Mouse (Mus musculus) right cerebral cortex, postnatal 36 days (tissue): Measurements from ENCODE around the gene St3gal4.
A peak's percentile ranks its signal among the peaks of the same experiment; 100 is the strongest.

ENCODE experiments used
- DNase-seq, 2 experiments: peaks; one replicate each; pipeline ENCODE4 v3.0.0; 2022; ENCODE audit warnings: low spot score in 2 of 2, mixed read lengths in 1 of 2

Gene St3gal4

DNA sequence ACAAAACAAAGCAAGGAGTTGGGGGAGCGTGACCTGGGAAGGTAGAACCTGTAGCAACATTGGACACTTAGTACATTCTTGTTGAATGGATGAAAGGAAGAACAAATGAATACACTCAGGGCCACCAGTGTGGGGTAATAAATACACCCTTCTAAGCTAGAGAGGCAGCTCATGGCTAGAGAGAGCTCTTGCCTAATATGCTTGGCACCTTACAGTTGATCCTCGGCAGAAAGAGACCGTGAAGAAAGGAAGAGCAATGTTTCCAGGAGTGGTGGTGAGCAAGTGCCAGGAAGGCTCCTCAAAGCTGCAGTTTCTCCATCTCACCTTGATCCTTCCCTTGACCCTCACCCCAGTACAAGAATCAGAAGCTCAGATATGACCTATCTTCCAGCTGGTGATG is 9.5 kb upstream of the St3gal4 start:
- no peak for DNase-seq

DNA sequence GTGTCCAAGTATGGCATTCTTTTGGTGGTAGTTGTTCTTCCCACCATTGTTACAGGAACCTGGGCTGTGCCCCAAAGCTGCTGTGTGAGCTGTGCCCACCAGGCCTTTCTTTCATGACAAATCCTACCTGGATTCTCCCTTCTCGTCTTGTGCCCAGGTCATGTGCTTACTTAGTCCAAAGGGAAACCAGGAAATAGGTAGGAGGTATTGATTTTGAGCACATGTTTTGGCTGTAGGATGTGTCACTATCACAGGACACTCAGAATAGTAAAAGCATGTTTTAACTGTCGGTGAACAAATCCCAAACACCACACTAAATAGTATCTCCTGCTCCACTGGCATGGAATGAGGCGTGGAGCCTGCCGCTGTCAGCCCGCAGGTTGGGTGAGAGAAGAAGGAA is 8.5 kb upstream of the St3gal4 start:
- DNase-seq = no peak

DNA sequence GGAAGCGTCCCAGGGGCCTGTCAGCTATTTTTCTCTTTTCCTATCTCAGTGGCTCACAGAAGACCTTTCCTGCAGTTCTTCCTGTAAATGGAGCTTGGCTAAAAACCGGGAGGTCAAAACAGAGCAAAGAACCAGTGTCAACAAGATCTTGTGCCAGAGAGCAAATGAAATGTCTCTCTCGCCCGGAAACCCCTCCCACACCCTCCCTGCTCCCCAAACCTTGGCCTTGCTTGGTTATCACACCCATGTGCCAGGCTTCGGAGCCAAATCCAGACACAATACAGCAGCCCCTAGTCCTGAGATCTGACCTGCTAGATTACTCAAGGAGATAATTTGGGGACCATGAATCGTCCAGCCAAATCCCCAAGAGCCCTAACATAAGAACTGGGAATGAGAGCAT is 8.1 kb upstream of the St3gal4 start:
- no peak for DNase-seq

DNA sequence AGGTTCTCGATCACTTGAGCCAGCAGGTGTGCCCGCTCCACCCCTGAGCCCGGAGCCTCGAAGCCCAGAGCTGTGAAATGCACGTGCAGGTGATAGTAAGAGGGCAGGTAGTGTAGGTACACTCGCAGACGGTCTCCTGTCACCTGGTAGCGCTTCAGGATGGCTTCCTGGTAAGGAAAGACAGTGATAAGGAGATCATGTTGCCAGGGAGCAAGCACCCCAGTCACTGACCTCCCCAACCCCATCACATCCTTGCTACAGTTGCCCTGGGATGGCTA is 5.5 kb upstream of the St3gal4 start:
- DNase-seq = no peak

DNA sequence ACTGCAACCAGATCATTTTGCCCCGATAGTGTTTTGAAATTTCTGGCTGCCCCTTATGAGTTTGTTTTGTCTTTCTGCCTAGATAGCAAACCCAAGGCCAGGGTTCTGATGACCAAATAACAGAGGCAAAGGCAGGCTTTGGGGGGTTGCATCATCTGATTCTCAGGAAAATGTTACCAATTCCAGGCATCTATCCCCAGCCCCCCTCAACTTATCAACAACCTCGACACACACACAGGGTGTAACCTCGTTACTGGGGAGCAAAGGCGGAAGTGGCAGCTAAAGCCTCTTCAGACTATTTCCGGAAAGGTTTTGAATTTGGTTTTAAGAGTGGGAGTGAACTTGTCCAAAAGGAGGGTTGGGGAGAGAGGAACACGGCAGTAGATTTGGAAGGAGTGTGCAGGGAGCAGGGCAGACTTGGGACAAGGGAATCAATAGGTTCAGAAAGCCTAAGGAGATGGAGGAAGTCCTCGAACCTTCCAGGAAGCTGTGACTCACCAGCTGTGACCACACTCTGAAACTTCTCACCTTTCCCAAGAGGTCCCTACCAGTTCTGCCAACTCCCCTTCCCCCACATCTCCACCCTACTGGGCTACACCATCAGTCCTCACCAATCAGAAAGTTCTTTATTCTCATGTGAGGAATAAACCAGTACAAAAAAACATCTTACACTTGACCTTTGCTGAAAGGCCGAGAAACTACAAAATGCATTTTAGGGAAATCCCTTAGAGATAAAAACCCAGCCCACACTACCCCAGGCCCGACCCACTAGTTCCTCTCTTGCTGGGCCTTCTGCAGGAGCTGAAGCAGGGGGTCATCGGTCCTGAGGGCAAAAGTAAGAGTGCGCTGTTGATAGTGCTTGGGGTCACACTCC is 5.0 kb upstream of the St3gal4 start:
- DNase-seq = no peak

DNA sequence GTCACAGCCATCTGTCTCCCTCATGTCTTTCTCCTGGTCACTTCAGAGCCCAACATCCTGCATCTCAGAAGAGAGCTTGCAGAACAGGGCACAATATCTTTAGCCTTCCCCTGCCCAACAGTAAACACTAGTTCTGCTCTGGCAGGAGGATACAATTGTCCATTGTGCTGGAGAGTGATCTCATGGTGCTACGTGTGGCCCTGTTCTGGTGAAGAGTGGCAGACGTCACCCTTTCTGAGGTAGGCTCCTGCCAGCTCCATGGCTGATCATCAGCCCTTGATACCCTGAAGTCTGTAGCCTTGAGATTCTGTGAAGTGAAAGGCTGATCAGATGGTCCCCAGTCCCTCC is 4.4 kb upstream of the St3gal4 start:
- DNase-seq = no peak

DNA sequence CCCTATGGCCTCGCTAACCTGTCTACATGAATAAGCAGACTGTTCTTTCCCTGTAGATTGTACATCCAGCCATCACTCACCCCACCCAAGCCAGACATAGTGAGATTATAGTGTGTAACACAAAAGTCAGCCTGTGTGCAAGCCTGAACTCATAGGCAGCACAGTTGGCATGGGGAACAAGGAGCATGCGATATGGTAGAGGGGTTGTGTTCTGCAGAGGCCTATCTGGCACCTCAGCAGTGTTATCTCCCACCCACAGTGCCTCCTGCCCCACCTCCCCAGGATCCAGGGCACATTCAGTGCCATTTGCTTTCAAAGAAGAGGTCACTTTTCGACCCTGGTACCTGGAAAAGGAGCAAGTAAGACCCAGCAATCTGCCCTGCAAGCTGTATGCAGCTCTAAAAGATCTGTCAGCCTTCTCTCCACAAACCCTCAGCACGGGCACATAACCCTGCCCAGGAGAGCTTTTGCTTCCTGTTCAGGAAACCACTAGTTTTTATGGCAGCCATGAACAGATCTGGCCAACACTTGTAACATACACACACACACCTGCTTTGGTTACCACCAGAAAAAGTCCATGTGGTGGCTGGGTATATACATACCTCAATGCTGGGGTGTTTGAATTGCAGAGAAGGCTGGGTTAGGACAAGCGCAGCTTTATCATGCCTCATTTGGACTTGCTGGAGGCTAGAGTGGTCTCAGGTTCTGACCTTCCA is 3.6 kb upstream of the St3gal4 start:
- DNase-seq = no peak

DNA sequence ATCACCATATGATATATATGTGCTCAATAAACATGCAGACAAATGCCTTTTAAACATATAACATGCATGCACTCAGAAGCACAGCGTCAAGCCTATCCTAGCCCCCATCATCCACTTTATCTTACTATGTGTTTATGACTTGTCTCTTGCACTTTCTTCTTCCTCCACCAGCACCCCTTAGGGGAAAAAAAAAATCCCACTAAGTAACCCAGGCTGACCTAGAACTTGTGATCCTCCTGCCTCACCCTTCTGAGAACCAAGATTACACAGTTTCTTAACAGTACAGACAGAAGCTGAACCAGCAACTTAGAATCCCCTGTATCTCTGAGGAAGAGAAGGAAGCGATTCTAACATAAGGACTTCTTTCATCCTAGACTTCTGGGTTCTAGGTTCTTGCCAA is 505 bp downstream of the St3gal4 start:
- no peak for DNase-seq

DNA sequence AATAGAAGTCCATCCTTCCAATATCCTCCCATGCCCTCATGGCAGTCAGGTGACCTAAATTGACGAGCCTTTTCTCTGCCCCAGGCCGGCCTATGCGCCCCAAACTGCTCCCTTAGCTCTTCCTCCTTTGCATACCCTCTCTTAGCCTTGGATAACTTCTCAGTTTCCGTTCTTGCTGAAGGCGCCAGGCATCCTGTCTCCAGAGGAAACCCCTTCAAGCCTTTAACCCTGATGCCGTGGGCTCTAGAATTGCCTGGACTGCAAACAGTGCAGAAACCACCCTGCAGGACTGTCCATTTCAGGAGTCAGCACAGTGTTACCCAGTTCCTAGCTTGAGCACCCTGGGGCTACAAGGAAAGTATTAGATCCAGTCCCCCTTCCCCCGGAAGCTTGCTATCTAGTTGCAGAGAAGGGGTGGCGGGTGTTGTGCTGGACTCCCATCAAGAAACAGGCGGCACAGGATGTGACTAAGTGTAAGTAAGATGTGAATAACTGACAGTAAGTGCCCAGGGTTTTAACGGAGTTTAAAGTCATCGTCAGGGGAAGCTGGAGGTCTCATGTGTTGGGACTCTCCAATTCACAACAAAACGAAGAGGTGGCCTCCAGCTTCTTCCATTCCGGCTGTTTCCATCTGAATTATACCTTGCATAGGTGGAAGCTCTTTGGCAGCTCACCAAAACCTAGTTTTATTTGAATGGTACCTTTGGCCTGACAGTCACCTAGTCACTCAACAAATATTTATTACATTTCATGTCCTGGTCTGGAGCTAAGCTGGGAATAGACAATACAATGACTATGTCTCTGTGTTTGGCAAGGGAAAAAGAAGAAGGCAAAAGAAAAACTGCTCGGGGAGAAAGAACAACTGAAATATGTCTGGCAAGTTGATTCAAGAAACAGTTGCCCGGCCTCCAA is 1.4 kb downstream of the St3gal4 start:
- DNase-seq = no peak

DNA sequence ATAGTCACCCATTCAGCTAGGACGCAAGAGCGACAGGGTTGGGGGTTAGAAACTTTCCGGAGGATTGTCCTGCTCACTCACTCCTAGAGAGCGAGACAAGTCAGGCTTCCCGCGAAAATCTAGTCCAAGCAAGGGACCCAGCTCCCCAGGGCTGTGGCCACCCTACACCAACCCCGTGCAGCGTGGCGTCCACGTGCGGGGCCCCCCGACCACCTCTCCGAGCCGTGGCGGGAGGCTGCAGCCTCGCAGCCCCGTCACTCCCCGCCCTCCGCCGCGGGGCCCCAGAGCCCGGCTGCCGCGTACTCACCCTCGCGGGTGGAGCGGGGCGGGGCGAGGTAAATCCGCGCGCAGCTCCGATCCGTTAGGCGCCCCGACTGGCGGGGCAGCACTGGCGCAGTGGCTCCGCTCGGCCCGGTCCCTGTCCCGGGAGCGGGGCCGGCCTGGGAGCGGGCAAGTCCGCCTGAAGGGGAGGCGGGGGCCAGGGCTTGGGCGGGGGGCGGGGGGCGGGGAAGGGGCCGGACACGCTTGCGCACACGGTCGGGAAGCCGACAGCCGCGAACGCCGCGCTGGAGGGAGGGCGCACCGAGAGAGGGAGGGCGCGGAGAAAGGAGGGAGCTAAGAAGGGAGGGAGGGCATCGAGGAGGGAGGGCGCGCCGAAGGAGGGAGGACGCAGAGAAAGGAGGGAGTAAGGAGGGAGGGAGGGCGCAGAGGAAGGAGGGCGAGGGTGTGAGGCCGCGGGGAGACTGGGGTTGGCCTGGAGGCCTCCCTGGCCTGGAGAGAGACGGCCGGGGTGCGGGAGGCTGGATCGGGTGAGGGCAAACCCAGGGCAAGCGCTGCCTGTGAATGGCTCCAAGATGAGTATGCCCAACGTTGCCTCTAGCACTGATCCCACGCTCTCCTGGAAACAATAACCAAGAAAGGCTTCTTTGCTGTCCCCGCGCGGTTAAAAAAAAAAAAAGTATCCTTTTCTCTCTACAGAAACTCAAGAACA is 2.4 kb downstream of the St3gal4 start:
- peak; percentile 51 to 60 for DNase-seq

DNA sequence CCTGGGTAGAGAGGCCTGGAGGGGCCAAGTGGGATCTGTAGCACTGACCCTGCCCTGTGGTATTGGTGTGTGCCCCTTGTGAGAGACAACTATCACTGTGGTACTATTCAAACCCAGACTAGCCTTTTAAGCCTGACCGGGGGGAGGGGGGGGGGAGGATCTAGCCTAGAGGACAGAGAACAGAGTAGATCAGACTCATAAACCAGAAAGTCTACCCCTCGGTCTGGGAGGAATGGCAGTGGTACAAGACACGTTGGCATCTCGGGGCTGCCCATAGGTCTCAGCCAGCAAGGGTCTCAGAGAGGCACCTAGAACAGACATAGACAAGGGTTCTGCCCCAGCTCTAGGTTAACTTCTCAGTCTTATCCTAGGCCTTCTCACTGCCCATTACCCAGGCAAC is 3.3 kb downstream of the St3gal4 start:
- DNase-seq = no peak

DNA sequence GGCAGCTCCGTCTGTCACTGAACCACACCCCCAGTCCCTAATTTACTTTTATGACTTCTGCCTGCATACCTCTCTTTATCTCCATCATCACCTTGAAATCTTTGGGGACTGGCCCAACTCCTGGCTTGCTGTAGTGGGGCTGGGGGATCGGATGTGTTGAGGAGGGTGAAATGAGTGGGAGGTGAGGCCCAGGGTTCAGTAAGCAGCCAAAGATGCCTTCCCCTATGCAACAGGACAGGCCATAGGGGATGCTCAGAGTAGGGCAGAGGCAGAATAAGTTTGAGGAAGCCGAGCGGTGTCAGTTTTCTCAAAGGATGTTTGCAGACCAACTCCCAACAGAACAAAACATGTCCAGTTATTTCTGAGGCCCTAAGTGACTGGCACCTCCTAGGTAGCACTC is 3.8 kb downstream of the St3gal4 start:
- no peak for DNase-seq

DNA sequence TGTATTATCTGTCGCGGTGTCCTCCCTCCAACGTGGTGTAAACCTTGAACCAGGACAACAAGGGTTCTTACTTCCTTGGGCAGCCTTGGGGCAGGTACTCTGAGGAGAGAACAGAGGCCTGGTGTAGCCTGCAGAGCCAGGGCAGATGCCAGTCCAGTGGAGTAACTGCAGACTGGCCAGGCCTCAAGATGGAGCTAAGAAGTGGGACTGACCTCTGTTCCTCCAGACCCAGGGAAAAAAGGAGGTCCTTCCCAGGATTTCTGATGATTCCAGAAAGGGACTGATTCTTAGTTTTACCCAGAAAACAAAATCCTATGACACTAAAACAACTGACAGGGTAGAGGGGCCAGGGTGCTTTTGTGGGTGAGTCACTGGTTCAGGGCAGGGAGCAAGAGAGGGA is 4.8 kb downstream of the St3gal4 start:
- no peak for DNase-seq

DNA sequence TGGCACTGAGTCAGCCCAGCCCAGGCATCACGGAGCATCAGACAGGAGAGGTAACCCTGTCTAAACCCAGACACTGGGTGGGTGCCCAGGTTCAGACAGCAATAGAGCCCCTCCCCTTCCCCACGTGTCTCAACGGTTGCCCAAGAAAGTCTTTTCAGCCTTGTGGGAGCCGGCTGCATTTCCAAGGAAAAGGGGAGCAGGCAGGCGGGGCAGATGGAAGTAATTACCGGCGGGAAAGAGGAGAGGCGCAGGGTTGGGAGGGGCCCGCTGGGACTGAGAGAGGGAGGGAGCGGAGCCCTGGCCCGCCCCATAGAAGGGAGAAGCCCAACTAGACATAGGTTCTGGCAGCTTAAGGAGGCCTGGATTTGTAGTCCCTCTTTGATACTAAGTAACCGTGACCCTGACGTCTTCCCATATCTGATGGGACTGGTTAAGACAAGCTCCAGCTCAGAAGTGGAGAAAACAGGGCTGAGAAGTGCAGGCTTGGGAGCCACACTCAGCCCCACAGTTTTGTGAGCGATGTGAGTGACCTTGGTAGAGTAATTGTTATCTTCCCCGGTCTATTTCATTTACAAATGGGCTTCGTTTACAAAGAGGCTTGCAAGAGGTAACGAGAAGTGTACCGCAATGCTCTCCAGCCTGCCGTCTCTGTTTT is 7.0 kb downstream of the St3gal4 start:
- DNase-seq = no peak

DNA sequence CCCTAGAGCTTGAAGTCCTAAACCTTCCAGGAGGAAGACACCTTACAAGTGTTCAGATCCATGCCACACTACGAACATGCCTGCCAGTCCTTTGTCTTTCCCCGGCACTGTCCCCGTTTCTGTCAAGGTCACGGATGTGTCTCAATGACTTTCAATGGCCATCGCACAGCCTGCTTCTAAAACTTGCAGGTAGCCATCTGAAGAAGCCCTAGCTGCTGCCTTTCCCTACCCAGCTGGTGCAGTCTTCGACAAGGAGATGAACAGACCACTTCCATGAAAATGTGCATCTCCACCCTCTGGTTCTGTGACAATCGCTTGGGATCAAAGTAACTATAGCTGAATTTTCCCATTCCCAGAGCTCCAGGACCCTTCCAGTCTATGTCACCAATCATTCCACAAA is 7.6 kb downstream of the St3gal4 start:
- no peak for DNase-seq

DNA sequence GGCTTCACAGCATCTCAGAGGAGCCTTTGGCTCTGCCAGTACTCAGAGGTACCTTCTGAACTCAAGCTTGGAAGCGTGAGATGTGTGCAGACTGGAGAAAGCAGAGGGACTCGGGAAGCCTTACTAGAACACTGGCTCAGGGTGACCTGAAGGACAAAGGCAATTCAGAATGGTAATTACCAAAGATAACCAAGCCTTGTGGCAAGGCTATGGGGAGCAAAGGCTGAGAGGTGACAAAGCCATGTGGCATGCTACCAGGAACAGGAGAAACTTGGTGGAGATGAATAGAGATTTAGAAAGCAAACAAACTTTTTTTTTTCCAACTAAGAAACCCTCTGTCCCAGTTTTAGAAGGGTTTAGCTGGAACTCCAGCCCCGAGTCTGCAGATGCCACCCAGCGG is 8.5 kb downstream of the St3gal4 start:
- DNase-seq = no peak

DNA sequence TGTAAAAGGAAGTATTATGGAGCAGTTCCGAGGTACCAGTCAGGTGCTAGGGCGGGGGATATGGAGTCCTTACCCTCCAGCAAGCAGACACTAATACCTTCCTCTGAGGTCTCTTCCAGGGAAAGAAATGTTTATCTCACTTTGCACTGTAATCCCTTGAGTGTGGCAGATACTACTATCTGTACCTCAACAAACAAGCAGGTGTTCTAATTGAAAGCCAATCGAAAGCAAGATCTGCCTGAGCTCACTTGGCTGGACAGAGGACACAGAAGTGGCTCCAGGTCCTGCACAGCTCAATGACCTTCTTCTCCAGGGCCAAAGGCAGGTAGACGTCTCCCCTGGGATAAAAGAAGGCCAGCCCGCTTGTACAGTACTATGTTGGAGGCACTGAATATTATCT is 9.0 kb downstream of the St3gal4 start:
- DNase-seq = no peak

DNA sequence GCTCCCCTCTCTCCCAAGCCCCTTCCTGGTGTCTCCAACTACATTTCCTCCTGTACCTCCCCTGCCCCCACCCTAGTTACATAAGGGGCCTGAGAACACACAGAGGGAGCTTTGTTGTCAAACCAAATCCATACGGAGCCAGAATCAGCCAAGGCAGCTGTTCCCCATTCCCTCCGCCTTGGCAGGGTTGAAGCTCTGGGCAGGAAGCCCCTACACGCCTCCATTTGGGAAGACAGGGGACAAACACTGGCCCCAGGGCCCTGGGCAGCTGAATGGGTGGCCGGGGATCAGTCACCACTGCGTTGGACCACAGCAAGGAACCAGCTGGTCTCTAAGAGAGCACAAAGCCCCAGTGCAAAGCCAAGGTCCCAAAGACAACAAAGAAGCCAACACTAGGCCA is 10.2 kb downstream of the St3gal4 start:
- DNase-seq = peak; percentile 74 to 77

DNA sequence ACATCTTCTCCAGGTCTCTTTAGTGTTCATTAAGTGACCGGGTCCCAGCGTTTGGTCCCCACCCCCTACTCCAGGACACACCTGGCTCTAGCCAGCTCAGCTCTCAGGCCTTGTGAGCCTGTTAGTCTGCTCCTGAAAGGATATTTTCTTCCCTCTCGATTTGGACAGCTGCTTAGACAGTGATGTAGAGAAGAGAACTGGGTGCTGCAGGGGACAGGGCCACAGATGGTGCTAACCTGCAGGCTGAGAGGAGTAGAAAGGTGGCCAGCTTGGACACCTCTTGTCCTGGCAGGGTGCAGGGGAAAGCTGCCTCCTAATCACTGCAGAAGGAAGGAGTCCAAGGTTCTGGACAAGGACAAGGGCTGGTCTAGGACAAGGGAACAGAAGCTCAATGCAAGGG is 11.0 kb downstream of the St3gal4 start:
- no peak for DNase-seq

DNA sequence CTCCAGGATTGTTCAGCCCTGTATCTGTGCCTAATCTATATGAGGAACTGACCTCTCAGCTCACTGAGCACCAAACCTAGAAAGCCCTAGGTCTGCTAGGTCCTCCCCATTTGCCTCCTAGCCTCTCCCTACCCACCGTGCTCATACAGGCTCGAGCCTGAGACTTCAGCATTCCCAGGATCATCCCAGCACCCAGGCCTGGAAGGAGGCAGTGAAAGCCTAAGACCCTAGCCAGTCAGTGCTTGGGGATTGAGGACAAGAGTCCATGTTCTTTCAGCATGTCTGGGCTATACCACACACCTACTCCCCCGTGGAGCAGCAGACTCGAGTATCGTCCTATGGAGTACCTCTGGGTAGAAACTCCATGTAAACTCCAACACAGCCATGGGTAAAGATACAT is 11.7 kb downstream of the St3gal4 start:
- DNase-seq = no peak
